Mouse (Mus musculus): ENCODE results near the gene Stap2. TPM values are rescaled to one million over a fixed set of nuclear protein-coding genes. Genes with fewer than 3 reads are reported as not detected.

The Stap2 gene
- polyA plus RNA-seq (2016; fragmentation: Nextera tagmentation; extraction: Ambion mirVana): 7.7 and 8.0 TPM in 2 replicates

DNA sequence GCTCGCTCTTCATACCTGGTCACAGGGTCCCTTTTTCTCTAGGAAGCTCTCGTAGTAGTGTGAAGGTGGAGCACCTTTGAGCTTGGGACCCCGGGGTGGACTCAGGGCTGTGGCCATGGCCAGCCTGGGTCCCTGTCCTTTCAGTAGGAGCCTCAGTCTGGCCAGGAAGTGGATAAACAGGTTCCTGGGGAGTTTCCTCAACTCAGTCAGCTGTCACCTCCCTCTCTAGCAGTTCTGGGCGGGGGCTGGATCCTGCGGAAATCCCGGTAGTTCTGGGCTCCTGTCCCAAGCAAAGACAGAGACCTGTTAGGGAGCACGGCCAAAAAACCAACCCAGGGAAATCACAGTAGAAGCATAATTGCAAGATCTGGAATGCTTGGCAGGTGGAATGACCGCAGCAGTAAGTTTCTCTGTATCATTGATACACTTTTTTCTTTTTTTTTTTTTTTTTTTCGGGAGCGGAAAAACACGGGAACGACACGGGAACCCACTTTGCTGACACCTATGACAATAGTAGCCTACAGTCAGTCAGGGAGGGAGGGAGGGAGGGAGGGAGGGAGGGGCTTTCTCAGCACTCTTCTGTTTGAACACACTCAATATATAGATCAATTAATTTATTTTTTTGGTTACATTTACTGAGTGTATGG lies at the start of gene Stap2, which contains the start of gene Mpnd:
TSS of gene Stap2 (minus strand) at position 170 of the 647 bp plus-strand sequence.
TSS of gene Mpnd (plus strand) at position 297 of the 647 bp plus-strand sequence.
- Histone ChIP-seq H3K9me3 (no peaks in the 10 kb centered on the region), H3K4me1 (peaks cover 33% of the 10 kb centered on the region), H3K36me3 (no peaks in the 10 kb centered on the region), H3K4me3 (peak within 1 kb of the TSS; percentile 27), H3K27ac (peak within 1 kb of the TSS; percentile 2; the same call in 1 of the 2 replicates), H3K27me3 (ENCODE audit: insufficient read depth, poor library complexity, severe bottlenecking) (peaks cover 33% of the 10 kb centered on the region)
- no peak for DNase-seq (ENCODE audit: low spot score)
- 40% methylated on average over 13 of the region's 13 CpGs for WGBS

GRCm38 (mm10) chr17:56054938-56055337 lies 49.6 kb upstream of the Stap2 start:
- no peaks in the 10 kb centered on the region for H3K4me1 ChIP-seq
- no peak overlapping the region for H3K27ac ChIP-seq
- H3K27me3 ChIP-seq (ENCODE audit: insufficient read depth, poor library complexity, severe bottlenecking): no peaks in the 10 kb centered on the region
- no peak overlapping the region for H3K4me3 ChIP-seq
- no peaks in the 10 kb centered on the region for H3K9me3 ChIP-seq
- peaks cover 86% of the 10 kb centered on the region for H3K36me3 ChIP-seq
- no peak for DNase-seq (ENCODE audit: low spot score)

DNA sequence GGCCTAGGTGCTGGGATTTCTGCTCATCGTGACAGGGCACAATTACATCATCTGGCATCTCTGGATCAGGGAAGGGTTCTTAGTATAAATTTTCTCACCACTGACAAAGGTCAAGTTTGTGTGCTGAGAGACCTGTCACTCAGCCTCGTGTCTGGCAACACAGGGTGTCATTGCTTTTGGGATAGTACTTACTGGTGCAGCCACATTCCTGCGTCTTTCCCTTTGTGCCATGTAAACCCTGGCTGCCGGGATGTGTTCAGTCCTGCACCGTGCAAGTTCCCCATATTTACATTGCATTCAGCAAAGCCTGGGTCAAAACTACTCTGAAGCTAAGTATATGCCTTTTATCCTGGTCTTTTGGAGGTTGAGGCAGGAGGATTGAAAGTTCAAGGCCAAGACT lies 46.0 kb upstream of the Stap2 start:
- no peaks in the 10 kb centered on the region for H3K9me3 ChIP-seq
- no peaks in the 10 kb centered on the region for H3K27me3 ChIP-seq (ENCODE audit: insufficient read depth, poor library complexity, severe bottlenecking)
- no peak overlapping the region for H3K27ac ChIP-seq
- 90% methylated on average over 5 of the region's 5 CpGs for WGBS
- DNase-seq (ENCODE audit: low spot score): no peak
- H3K4me1 ChIP-seq: no peaks in the 10 kb centered on the region
- peaks cover 86% of the 10 kb centered on the region for H3K36me3 ChIP-seq
- no peak overlapping the region for H3K4me3 ChIP-seq

DNA sequence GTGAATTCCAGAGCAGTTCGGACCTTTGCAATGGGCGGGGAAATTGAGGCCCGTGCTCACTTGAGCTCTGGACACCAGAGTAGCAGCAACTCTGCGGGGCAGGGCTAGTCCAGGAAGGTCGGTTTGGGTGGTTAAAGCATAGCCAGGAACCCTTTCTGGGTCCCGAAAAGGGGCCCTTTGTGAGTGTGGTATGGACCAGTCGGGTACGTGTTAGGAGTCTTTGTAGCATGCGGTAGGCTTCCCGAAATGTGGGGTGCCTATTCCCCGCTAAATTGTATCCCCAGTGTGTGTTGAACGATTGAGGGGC lies 35.4 kb upstream of the Stap2 start:
- Histone ChIP-seq H3K27me3 (ENCODE audit: insufficient read depth, poor library complexity, severe bottlenecking) (no peaks in the 10 kb centered on the region), H3K9me3 (no peaks in the 10 kb centered on the region), H3K4me1 (peaks cover 16% of the 10 kb centered on the region; the same call in 1 of the 2 replicates), H3K4me3 (peak overlapping the region; percentile 88), H3K27ac (peak overlapping the region; percentile 94), H3K36me3 (peaks cover 24% of the 10 kb centered on the region)
- DNase-seq (ENCODE audit: low spot score): no peak
- 2% methylated on average over 12 of the region's 12 CpGs for WGBS

GRCm38 (mm10) chr17:56040030-56040856 lies 34.9 kb upstream of the Stap2 start, which contains the start of gene Chaf1a:
Chaf1a (plus strand) TSS chr17:56040439.
- no peaks in the 10 kb centered on the region for H3K27me3 ChIP-seq (ENCODE audit: insufficient read depth, poor library complexity, severe bottlenecking)
- no peaks in the 10 kb centered on the region for H3K9me3 ChIP-seq
- peak; percentile 99 for DNase-seq (ENCODE audit: low spot score)
- H3K27ac ChIP-seq: peak within 1 kb of the TSS; percentile 94
- WGBS: under 1% methylated on average over 68 of the region's 68 CpGs
- H3K36me3 ChIP-seq: peaks cover 19% of the 10 kb centered on the region
- peaks cover 17% of the 10 kb centered on the region for H3K4me1 ChIP-seq
- H3K4me3 ChIP-seq: peak within 1 kb of the TSS; percentile 88

DNA sequence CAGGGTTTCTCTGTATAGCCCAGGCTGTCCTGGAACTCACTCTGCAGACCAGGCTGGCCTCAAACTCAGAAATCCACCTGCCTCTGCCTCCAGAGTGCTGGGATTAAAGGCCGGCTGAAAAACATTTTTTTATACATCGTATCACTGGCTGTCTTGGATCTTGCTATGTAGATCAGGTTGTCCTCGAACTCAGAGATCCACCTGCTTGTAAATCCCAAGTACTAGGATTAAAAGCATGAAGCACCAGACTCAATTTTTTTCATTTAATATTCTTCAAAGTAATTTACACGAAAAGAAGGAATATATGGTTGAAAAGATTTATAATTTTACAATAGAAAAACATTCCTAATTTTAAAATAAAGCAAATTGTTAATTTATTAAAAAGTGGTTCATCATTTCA lies 34.0 kb upstream of the Stap2 start:
- no peak for DNase-seq (ENCODE audit: low spot score)
- 75% methylated on average over 4 of the region's 4 CpGs for WGBS
- H3K27ac ChIP-seq: 0 out of 2 replicates have a peak overlapping the region, but pooled peaks have one; percentile 94
- H3K36me3 ChIP-seq: peaks cover 16% of the 10 kb centered on the region
- H3K9me3 ChIP-seq: no peaks in the 10 kb centered on the region
- no peaks in the 10 kb centered on the region for H3K27me3 ChIP-seq (ENCODE audit: insufficient read depth, poor library complexity, severe bottlenecking)
- peaks cover 26% of the 10 kb centered on the region for H3K4me1 ChIP-seq
- H3K4me3 ChIP-seq: peak overlapping the region; percentile 88; the same call in 1 of the 2 replicates

DNA sequence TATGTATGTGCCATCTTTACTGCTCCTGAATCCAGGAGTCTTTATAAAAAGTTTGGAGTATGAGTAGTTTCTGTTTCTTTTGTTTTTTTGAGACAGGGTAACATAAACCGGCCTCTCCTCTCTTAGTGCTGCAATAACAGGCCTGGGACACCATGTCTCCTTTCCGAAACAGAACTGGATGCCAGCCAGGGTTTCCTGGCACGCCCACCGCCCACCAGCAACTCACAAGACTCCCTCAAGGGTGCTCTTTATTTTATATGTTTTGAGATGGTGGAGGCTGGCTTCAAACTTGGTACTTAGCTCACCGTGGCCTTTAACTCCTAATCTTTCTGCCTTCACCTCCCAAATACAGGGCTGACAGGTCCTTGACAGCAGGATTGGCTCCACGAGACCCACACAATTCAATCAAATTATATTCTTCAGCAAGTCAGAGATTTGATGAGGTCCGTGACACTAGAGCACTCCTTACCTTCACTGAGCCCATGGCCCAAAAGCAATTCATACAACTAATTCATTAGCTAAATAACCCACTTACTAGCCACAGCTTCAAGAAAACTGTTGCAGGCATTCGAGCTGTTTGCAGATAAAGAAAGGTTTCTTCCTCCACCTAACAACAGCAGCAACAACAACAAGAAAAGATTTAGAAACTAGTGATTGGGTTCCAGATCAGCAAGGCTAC lies 33.3 kb upstream of the Stap2 start:
- no peak for DNase-seq (ENCODE audit: low spot score)
- no peak overlapping the region for H3K27ac ChIP-seq
- H3K4me1 ChIP-seq: peaks cover 31% of the 10 kb centered on the region
- no peaks in the 10 kb centered on the region for H3K9me3 ChIP-seq
- H3K4me3 ChIP-seq: no peak overlapping the region
- no peaks in the 10 kb centered on the region for H3K27me3 ChIP-seq (ENCODE audit: insufficient read depth, poor library complexity, severe bottlenecking)
- WGBS: 83% methylated on average over 8 of the region's 8 CpGs
- H3K36me3 ChIP-seq: peaks cover 16% of the 10 kb centered on the region

- no peaks in the 10 kb centered on the region for H3K9me3 ChIP-seq
- H3K27ac ChIP-seq: peak overlapping the region; percentile 96
- DNase-seq (ENCODE audit: low spot score): no peak
- 39% methylated on average over 13 of the region's 13 CpGs for WGBS
- H3K4me1 ChIP-seq: peaks cover 42% of the 10 kb centered on the region
- H3K4me3 ChIP-seq: peak overlapping the region; percentile 92
- peaks cover 28% of the 10 kb centered on the region for H3K36me3 ChIP-seq
- H3K27me3 ChIP-seq (ENCODE audit: insufficient read depth, poor library complexity, severe bottlenecking): no peaks in the 10 kb centered on the region
These were observed 31.5 kb upstream of the Stap2 start for GRCm38 (mm10) chr17:56036901-56037287.

DNA sequence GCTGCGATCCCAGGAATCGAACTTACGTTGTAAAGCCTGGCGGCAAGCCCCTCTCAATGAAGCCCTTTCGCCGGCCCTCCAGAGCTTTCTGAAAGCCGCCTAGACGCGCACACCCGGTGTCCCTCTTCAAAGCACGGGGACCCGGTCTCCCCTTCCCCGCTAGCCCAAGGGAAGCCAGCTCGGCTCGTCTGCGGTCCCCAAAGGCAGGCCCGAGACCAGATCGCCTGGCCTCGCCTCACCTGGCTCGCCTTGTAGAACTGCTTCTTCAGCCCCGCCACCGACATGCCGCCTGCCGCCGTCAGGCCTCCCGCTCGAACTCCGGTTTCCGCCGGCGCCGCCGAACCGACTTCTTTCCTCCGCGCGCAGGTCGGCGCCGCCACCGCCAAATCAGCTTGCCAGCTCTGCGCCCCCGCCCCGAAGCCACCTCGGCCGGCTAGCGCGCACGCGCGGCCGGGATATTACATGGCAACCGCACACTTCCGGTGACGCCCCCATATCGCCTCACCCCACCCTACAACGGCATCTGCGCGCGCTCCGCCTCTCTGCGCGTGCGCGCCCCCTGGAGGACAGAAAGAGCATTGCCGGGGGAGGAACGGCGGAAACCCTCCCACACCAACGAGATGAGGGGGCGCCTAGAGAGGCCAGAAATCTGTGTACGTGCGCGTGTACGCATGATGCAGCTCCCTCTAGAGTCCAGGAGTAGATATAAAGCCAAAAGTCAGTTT lies 31.0 kb upstream of the Stap2 start, which contains the start of gene Sh3gl1:
TSS of gene Sh3gl1 (minus strand) at position 460 of the 725 bp plus-strand sequence.
- Histone ChIP-seq H3K4me1 (peaks cover 36% of the 10 kb centered on the region), H3K27ac (peak within 1 kb of the TSS; percentile 96), H3K36me3 (peaks cover 30% of the 10 kb centered on the region), H3K9me3 (no peaks in the 10 kb centered on the region), H3K4me3 (peak within 1 kb of the TSS; percentile 92), H3K27me3 (ENCODE audit: insufficient read depth, poor library complexity, severe bottlenecking) (no peaks in the 10 kb centered on the region)
- WGBS: under 1% methylated on average over 74 of the region's 74 CpGs
- DNase-seq (ENCODE audit: low spot score): peak; percentile 99

GRCm38 (mm10) chr17:56035216-56035615 lies 29.8 kb upstream of the Stap2 start:
- 0 out of 2 replicates have a peak overlapping the region, but pooled peaks have one; percentile 96 for H3K27ac ChIP-seq
- peaks cover 39% of the 10 kb centered on the region for H3K4me1 ChIP-seq
- H3K4me3 ChIP-seq: peak overlapping the region; percentile 92
- no peaks in the 10 kb centered on the region for H3K9me3 ChIP-seq
- WGBS: 74% methylated on average over 4 of the region's 4 CpGs
- no peak for DNase-seq (ENCODE audit: low spot score)
- no peaks in the 10 kb centered on the region for H3K27me3 ChIP-seq (ENCODE audit: insufficient read depth, poor library complexity, severe bottlenecking)
- peaks cover 35% of the 10 kb centered on the region for H3K36me3 ChIP-seq

- H3K36me3 ChIP-seq: peaks cover 39% of the 10 kb centered on the region
- peaks cover 40% of the 10 kb centered on the region for H3K4me1 ChIP-seq
These were observed 29.3 kb upstream of the Stap2 start for GRCm38 (mm10) chr17:56034726-56035100.

GRCm38 (mm10) chr17:56034040-56034725 lies 28.8 kb upstream of the Stap2 start:
- H3K4me1 ChIP-seq: peaks cover 40% of the 10 kb centered on the region
- H3K36me3 ChIP-seq: peaks cover 44% of the 10 kb centered on the region
- DNase-seq (ENCODE audit: low spot score): no peak
- WGBS: 84% methylated on average over 7 of the region's 7 CpGs
- no peak overlapping the region for H3K4me3 ChIP-seq
- H3K27ac ChIP-seq: no peak overlapping the region
- H3K27me3 ChIP-seq (ENCODE audit: insufficient read depth, poor library complexity, severe bottlenecking): no peaks in the 10 kb centered on the region
- no peaks in the 10 kb centered on the region for H3K9me3 ChIP-seq

More at GRCm38 (mm10) chr17:56034726-56035100, 29.3 kb upstream of the Stap2 start:
- H3K27me3 ChIP-seq (ENCODE audit: insufficient read depth, poor library complexity, severe bottlenecking): no peaks in the 10 kb centered on the region
- H3K27ac ChIP-seq: no peak overlapping the region
- peak overlapping the region; percentile 92 for H3K4me3 ChIP-seq
- H3K9me3 ChIP-seq: no peaks in the 10 kb centered on the region
- DNase-seq (ENCODE audit: low spot score): no peak
- 91% methylated on average over 6 of the region's 6 CpGs for WGBS
